Mouse (Mus musculus): ENCODE measurements around the gene Dip2b. TPM values are rescaled to one million over a fixed set of nuclear protein-coding genes. Genes with fewer than 3 reads are reported as not detected.

The Dip2b gene
- total and polyA plus RNA-seq, 3 experiments: 13.9 to 68.9 (median 15.4) TPM

DNA sequence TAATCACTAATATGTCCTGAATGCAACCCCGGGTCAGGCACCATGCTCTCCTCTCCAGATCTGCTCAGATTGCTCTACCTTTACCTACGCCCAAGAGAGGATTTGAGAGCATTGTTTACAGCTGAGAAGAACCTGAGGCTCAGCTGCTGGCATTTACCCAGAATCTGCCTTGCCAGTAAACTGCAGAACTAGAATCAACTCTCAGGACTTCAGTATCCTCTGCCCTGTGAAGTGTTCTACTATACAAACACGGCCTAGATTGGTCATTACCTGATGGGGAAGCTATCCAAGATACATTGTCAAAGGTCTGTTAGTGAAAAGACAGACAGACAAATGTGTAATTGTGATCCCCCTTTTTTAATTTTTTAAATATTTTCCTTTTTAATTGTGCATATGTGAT, 138.7 kb downstream of the Dip2b start:
- H3K4me3 ChIP-seq (ENCODE audit: control insufficient read depth in 1 of 2, insufficient read depth in 1 of 2, low read depth in 2 of 2, low read length in 2 of 2): no peak overlapping the region
- no peak overlapping the region for H3K27ac ChIP-seq (ENCODE audit: control insufficient read depth, low read depth, low read length)
- TF ChIP-seq KAT2A (conservative IDR thresholded peaks at IDR 0.05; ENCODE audit: low read depth, low read length): no peak
- no peak for TF ChIP-seq NELFE (IDR thresholded peaks at IDR 0.05; ENCODE audit: low read depth, low read length)
- TF ChIP-seq CHD1 (IDR thresholded peaks at IDR 0.05; ENCODE audit: low read depth, low read length): no peak
- TF ChIP-seq POLR2AphosphoS5 (IDR thresholded peaks at IDR 0.05; ENCODE audit: borderline replicate concordance, low read depth, low read length): no peak
- no peak for TF ChIP-seq USF2 (IDR thresholded peaks at IDR 0.05; ENCODE audit: borderline replicate concordance in 1 of 2, insufficient read depth in 1 of 2, low read depth in 1 of 2, low read length in 2 of 2)
- TF ChIP-seq RAD21 (IDR thresholded peaks at IDR 0.05; ENCODE audit: low read depth, low read length): no peak
- no peak for TF ChIP-seq TAL1 (IDR thresholded peaks at IDR 0.05; ENCODE audit: low read length)
- no peak for TF ChIP-seq HCFC1 (IDR thresholded peaks at IDR 0.05; ENCODE audit: low read depth, low read length)
- no peak for TF ChIP-seq SIN3A (IDR thresholded peaks at IDR 0.05; ENCODE audit: low read length)
- TF ChIP-seq ZNF384 (IDR thresholded peaks at IDR 0.05; ENCODE audit: low read depth, low read length): no peak
- TF ChIP-seq POLR2AphosphoS2 (IDR thresholded peaks at IDR 0.05; ENCODE audit: low read length): no peak
- H3K79me2 ChIP-seq (ENCODE audit: control insufficient read depth, insufficient read depth, low read length, poor library complexity): no peaks in the 10 kb centered on the region
- H3K27me3 ChIP-seq (ENCODE audit: control insufficient read depth in 1 of 2, insufficient read depth in 2 of 2, low read length in 2 of 2): no peaks in the 10 kb centered on the region
- no peaks in the 10 kb centered on the region for H3K4me1 ChIP-seq (ENCODE audit: control insufficient read depth in 1 of 2, insufficient read depth in 2 of 2, low read length in 2 of 2)
- H3K9ac ChIP-seq (ENCODE audit: control insufficient read depth, low read depth, low read length, poor library complexity, severe bottlenecking): no peak overlapping the region
- DNase-seq (ENCODE audit: low read depth, low spot score): no peak
- H3K36me3 ChIP-seq (ENCODE audit: control insufficient read depth in 1 of 2, insufficient read depth in 2 of 2, low read length in 2 of 2): peaks cover 0 to 4% of the 10 kb centered on the region in 2 experiments; a peak in 1 of 4 replicates
- no peaks in the 10 kb centered on the region for H3K9me3 ChIP-seq (replicated peaks; ENCODE audit: insufficient read depth, low read length)

DNA sequence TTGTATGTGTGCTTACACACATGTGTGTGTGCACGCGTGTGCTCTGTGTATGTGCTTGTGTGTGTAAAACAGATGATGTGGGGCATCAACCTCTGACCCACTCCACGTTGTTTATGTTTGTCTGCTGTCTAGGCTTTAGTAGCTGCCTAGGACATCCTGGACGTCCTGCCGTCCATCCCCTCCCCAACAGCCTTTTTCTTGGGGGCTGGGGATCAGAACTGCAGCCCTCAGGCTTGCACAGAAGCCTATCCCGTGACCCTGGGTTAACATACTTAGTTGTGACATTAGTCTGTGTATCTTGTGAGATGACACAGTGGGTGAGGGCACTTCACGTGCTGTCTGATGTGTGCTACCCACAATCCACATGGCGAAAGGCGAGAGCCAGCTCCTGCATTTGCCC, 139.1 kb downstream of the Dip2b start:
- Histone ChIP-seq H3K9ac (ENCODE audit: control insufficient read depth, low read depth, low read length, poor library complexity, severe bottlenecking) (no peak overlapping the region), H3K27ac (ENCODE audit: control insufficient read depth, low read depth, low read length) (no peak overlapping the region), H3K27me3 (ENCODE audit: control insufficient read depth in 1 of 2, insufficient read depth in 2 of 2, low read length in 2 of 2) (no peaks in the 10 kb centered on the region), H3K4me1 (ENCODE audit: control insufficient read depth in 1 of 2, insufficient read depth in 2 of 2, low read length in 2 of 2) (no peaks in the 10 kb centered on the region), H3K9me3 (replicated peaks; ENCODE audit: insufficient read depth, low read length) (no peaks in the 10 kb centered on the region), H3K79me2 (ENCODE audit: control insufficient read depth, insufficient read depth, low read length, poor library complexity) (no peaks in the 10 kb centered on the region), H3K4me3 (ENCODE audit: control insufficient read depth in 1 of 2, insufficient read depth in 1 of 2, low read depth in 2 of 2, low read length in 2 of 2) (no peak overlapping the region), H3K36me3 (ENCODE audit: control insufficient read depth in 1 of 2, insufficient read depth in 2 of 2, low read length in 2 of 2) (peaks cover 0 to 4% of the 10 kb centered on the region in 2 experiments; a peak in 1 of 4 replicates)
- DNase-seq (ENCODE audit: low read depth, low spot score): no peak
- TF ChIP-seq MEF2A (IDR thresholded peaks at IDR 0.05; ENCODE audit: extremely low read depth, insufficient replicate concordance, low read depth, low read length, poor library complexity, severe bottlenecking) (no peak), POLR2AphosphoS5 (IDR thresholded peaks at IDR 0.05; ENCODE audit: borderline replicate concordance, low read depth, low read length) (no peak), RCOR1 (IDR thresholded peaks at IDR 0.05; ENCODE audit: low read depth, low read length) (no peak), TAL1 (IDR thresholded peaks at IDR 0.05; ENCODE audit: low read length) (no peak), GABPA (IDR thresholded peaks at IDR 0.05; ENCODE audit: low read depth, low read length) (no peak), NELFE (IDR thresholded peaks at IDR 0.05; ENCODE audit: low read depth, low read length) (no peak), MXI1 (IDR thresholded peaks at IDR 0.05; ENCODE audit: low read depth, low read length) (no peak), POLR2A (IDR thresholded peaks at IDR 0.05; ENCODE audit: control insufficient read depth in 1 of 2, insufficient read depth in 1 of 2, low read depth in 1 of 2, low read length in 2 of 2, poor library complexity in 1 of 2) (no peak), E2F4 (IDR thresholded peaks at IDR 0.05; ENCODE audit: borderline replicate concordance, low read depth, low read length) (no peak), USF2 (IDR thresholded peaks at IDR 0.05; ENCODE audit: borderline replicate concordance in 1 of 2, insufficient read depth in 1 of 2, low read depth in 1 of 2, low read length in 2 of 2) (no peak), HCFC1 (IDR thresholded peaks at IDR 0.05; ENCODE audit: low read depth, low read length) (no peak), UBTF (IDR thresholded peaks at IDR 0.05; ENCODE audit: borderline replicate concordance, insufficient read depth, low read depth, low read length) (no peak), ZC3H11A (IDR thresholded peaks at IDR 0.05; ENCODE audit: low read depth, low read length) (no peak), POLR2AphosphoS2 (IDR thresholded peaks at IDR 0.05; ENCODE audit: low read length) (no peak), CTCF (IDR thresholded peaks at IDR 0.05 in 2 of 3, conservative IDR thresholded peaks at IDR 0.05 in 1 of 3; ENCODE audit: control insufficient read depth in 1 of 3, insufficient read depth in 1 of 3, low read depth in 2 of 3, low read length in 3 of 3, poor library complexity in 1 of 3, severe bottlenecking in 1 of 3) (no peak), KAT2A (conservative IDR thresholded peaks at IDR 0.05; ENCODE audit: low read depth, low read length) (no peak), USF1 (IDR thresholded peaks at IDR 0.05; ENCODE audit: low read depth, low read length) (no peak), CHD2 (IDR thresholded peaks at IDR 0.05; ENCODE audit: low read length) (no peak)
